ENCODE assay signal across 7 mouse cellular contexts in the genomic region with DNA sequence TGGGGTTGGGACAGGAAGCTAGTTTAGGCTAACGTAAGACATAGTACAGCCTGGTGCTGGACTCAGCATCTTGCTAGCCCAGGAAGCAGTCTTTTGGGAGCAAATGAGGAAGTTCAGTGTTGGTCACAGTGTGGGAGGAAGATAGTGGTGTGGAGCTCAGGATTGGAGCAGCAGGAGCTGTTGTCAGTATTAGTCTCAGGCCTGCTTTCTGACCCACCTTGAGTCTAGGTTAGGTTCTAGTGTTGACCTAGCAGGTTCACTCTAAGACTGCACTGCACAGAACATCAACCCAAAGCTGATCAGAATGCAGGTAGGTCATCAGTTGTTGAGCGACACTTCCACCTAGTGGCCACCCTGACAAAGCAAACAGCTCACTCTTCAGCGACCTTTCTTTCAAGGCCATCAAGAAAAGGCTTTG. TPM values are rescaled to one million over a fixed set of nuclear protein-coding genes. Genes with fewer than 3 reads are reported as not detected.
DNase-seq lines count a peak whose midpoint lies in the region; ATAC-seq and TF ChIP-seq lines count a peak whose summit lies in the region.

No protein-coding gene starts in this region.

- TF ChIP-seq CTCF in CH12.LX (conservative IDR thresholded peaks at IDR 0.05 in 1 of 2, IDR thresholded peaks at IDR 0.05 in 1 of 2; ENCODE audit: low read depth in 2 of 2, low read length in 2 of 2), result peak; percentile 54 to 91

- no peaks in the 10 kb centered on the region for H3K9me3 ChIP-seq in CH12.LX (replicated peaks; ENCODE audit: low read length)
- no peaks in the 10 kb centered on the region for H3K9me3 ChIP-seq in limb, embryonic 13.5 days
- no peaks in the 10 kb centered on the region for H3K9me3 ChIP-seq in midbrain, embryonic 15.5 days

- peaks cover 43 to 70% of the 10 kb centered on the region in 2 experiments for H3K36me3 ChIP-seq in CH12.LX (replicated peaks in 1 of 2; ENCODE audit: control insufficient read depth in 1 of 2, insufficient read depth in 1 of 2, low read length in 1 of 2)
- H3K36me3 ChIP-seq in limb, embryonic 13.5 days, result peaks cover 82% of the 10 kb centered on the region
- H3K36me3 ChIP-seq in midbrain, embryonic 15.5 days (replicated peaks), result peaks cover 38% of the 10 kb centered on the region

- peak; percentile 87 for TF ChIP-seq RAD21 in CH12.LX (IDR thresholded peaks at IDR 0.05; ENCODE audit: low read depth, low read length)

- H3K4me2 ChIP-seq in CH12.LX (ENCODE audit: insufficient read depth, low read depth, poor library complexity, severe bottlenecking), result peak overlapping the region; percentile 82; the same call in 1 of the 2 replicates
- H3K4me2 ChIP-seq in limb, embryonic 13.5 days (replicated peaks), result no peak overlapping the region
- H3K4me2 ChIP-seq in midbrain, embryonic 15.5 days, result no peak overlapping the region

- DNase-seq in CH12.LX (ENCODE audit: extremely low read depth) (peak; percentile 75), R1 (ENCODE audit: low read depth, low spot score) (peak; percentile 81)
- peak; percentile 69 for DNase-seq in heart, postnatal 4 days
- peak; percentile 48 to 68 for DNase-seq in thymus, adult 18-20 months

- peak overlapping the region; percentile 28; the same call in 1 of the 2 replicates for H3K9ac ChIP-seq in CH12.LX (ENCODE audit: insufficient read depth, low read depth)
- no peak overlapping the region for H3K9ac ChIP-seq in limb, embryonic 13.5 days
- H3K9ac ChIP-seq in midbrain, embryonic 15.5 days, result no peak overlapping the region

- H3K27me3 ChIP-seq in CH12.LX (replicated peaks), result no peaks in the 10 kb centered on the region
- no peaks in the 10 kb centered on the region for H3K27me3 ChIP-seq in limb, embryonic 13.5 days
- H3K27me3 ChIP-seq in midbrain, embryonic 15.5 days (replicated peaks), result no peaks in the 10 kb centered on the region

- 53% methylated on average over 3 of the region's 3 CpGs for WGBS in limb, embryonic 13.5 days
- 51% methylated on average over 3 of the region's 3 CpGs for WGBS in midbrain, embryonic 15.5 days

- no peak overlapping the region for H3K4me3 ChIP-seq in CH12.LX (replicated peaks in 1 of 3; ENCODE audit: low read depth in 2 of 3, low read length in 2 of 3, poor library complexity in 1 of 3)
- H3K4me3 ChIP-seq in limb, embryonic 13.5 days, result no peak overlapping the region
- no peak overlapping the region for H3K4me3 ChIP-seq in midbrain, embryonic 15.5 days

- H3K79me2 ChIP-seq in CH12.LX (replicated peaks; ENCODE audit: control insufficient read depth, extremely low read depth, insufficient read depth, poor library complexity, severe bottlenecking), result peaks cover 3% of the 10 kb centered on the region; the same call in 1 of the 2 replicates

- H3K4me1 ChIP-seq in CH12.LX (ENCODE audit: control insufficient read depth in 1 of 2, insufficient read depth in 2 of 2), result peaks cover 13 to 34% of the 10 kb centered on the region in 2 experiments
- H3K4me1 ChIP-seq in limb, embryonic 13.5 days, result no peaks in the 10 kb centered on the region
- no peaks in the 10 kb centered on the region for H3K4me1 ChIP-seq in midbrain, embryonic 15.5 days

- in situ Hi-C loops in CH12.LX (cut with MboI; ENCODE audit: low pct_ligation_motif_present, low pct_unique_long_range_greater_than_20kb, low sequenced_read_pairs), result loop anchor here (5.0 kb wide), 1 partner anchor 83 kb away; no protein-coding TSS in a partner anchor

- dilution Hi-C loops in CH12.LX (cut with MboI; ENCODE audit: extremely low pct_ligation_motif_present, extremely low pct_unique_long_range_greater_than_20kb, low sequenced_read_pairs), result no loop called here

- no peak for TF ChIP-seq EP300 in CH12.LX (IDR thresholded peaks at IDR 0.05; ENCODE audit: low read length)

- no peak; the same call in 1 of the 2 replicates for TF ChIP-seq POLR2A in CH12.LX (IDR thresholded peaks at IDR 0.05; ENCODE audit: low read depth, low read length)

- H3K27ac ChIP-seq in CH12.LX (ENCODE audit: insufficient read depth, low read depth), result peak overlapping the region; percentile 54
- H3K27ac ChIP-seq in limb, embryonic 13.5 days, result no peak overlapping the region
- no peak overlapping the region for H3K27ac ChIP-seq in midbrain, embryonic 15.5 days

- ATAC-seq in common myeloid progenitor, adult 5-6 weeks (replicated peaks; ENCODE audit: low read depth, poor library complexity, severe bottlenecking), result peak; percentile 50
- ATAC-seq in limb, embryonic 13.5 days (ENCODE audit: low FRiP score, low read depth), result peak; percentile 48; the same call in 1 of the 2 replicates
- ATAC-seq in midbrain, embryonic 15.5 days (replicated peaks), result 0 out of 2 replicates have a peak, but pooled peaks have one; percentile 63

TF ChIP-seq in CH12.LX, 34 proteins besides CTCF, POLR2A, EP300 and RAD21:
- TF ChIP-seq TCF12 (IDR thresholded peaks at IDR 0.05; ENCODE audit: low read depth, low read length), result no peak
- TF ChIP-seq POLR2AphosphoS2 (IDR thresholded peaks at IDR 0.05; ENCODE audit: low read depth, low read length), result 0 out of 2 replicates have a peak, but pooled peaks have one; percentile 54
- 0 out of 2 replicates have a peak, but pooled peaks have one; percentile 6 for TF ChIP-seq ZMIZ1 (IDR thresholded peaks at IDR 0.05; ENCODE audit: low read depth, low read length)
- TF ChIP-seq MAFK (IDR thresholded peaks at IDR 0.05; ENCODE audit: insufficient replicate concordance, low read length), result no peak
- no peak for TF ChIP-seq JUN (IDR thresholded peaks at IDR 0.05; ENCODE audit: insufficient read depth, low read depth, low read length)
- no peak for TF ChIP-seq MYC (IDR thresholded peaks at IDR 0.05; ENCODE audit: low read depth, low read length)
- no peak for TF ChIP-seq MEF2A (IDR thresholded peaks at IDR 0.05; ENCODE audit: borderline replicate concordance, low read depth, low read length)
- no peak; the same call in 1 of the 2 replicates for TF ChIP-seq ZC3H11A (IDR thresholded peaks at IDR 0.05; ENCODE audit: low read depth, low read length)
- TF ChIP-seq MAZ (IDR thresholded peaks at IDR 0.05; ENCODE audit: low read depth, low read length), result no peak
- TF ChIP-seq MXI1 (IDR thresholded peaks at IDR 0.05; ENCODE audit: low read depth, low read length), result no peak
- peak; percentile 82 for TF ChIP-seq SMC3 (IDR thresholded peaks at IDR 0.05; ENCODE audit: low read depth, low read length)
- TF ChIP-seq IRF4 (IDR thresholded peaks at IDR 0.05; ENCODE audit: low read depth, low read length), result 0 out of 2 replicates have a peak, but pooled peaks have one; percentile 12
- TF ChIP-seq BHLHE40 (IDR thresholded peaks at IDR 0.05; ENCODE audit: low read depth, low read length), result no peak
- TF ChIP-seq TBP (conservative IDR thresholded peaks at IDR 0.05; ENCODE audit: low read depth, low read length), result no peak
TF ChIP-seq in CH12.LX: peak in this region for 4.

RNA-seq across cellular contexts. Expression of a gene that starts 1.0 kb away (rescaled TPM):
- total RNA-seq in CH12.LX (2012; rRNA removed), result 57.4 and 58.4 TPM in 2 replicates
- 47.0 and 58.7 TPM in 2 replicates for total RNA-seq in CH12.LX (2014; rRNA removed)
- 65.1 and 67.3 TPM in 2 replicates for polyA plus RNA-seq in CH12.LX (2012; ENCODE audit: insufficient read length, low read depth)
- total RNA-seq in common myeloid progenitor, adult 5-6 weeks (2017), result 221 and 234 TPM in 2 replicates
- 1 to 10 TPM; 3.5 to 3.7 TPM for total RNA-seq in heart, postnatal 4 days (2021)
- polyA plus RNA-seq in limb, embryonic 13.5 days (2015; fragmentation: Nextera tagmentation; extraction: Ambion mirVana), result 7.6 and 8.4 TPM in 2 replicates
- 4.8 and 5.2 TPM in 2 replicates for polyA plus RNA-seq in midbrain, embryonic 15.5 days (2015; fragmentation: Nextera tagmentation; extraction: Ambion mirVana)

RNA-seq across cellular contexts. Expression of a gene that starts 19.5 kb away (rescaled TPM):
- total RNA-seq in CH12.LX (2012; rRNA removed) (178 and 246 TPM in 2 replicates), CH12.LX (2014; rRNA removed) (200 and 202 TPM in 2 replicates)
- 314 and 344 TPM in 2 replicates for polyA plus RNA-seq in CH12.LX (2012; ENCODE audit: insufficient read length, low read depth)
- total RNA-seq in common myeloid progenitor, adult 5-6 weeks (2017), result 244 and 257 TPM in 2 replicates
- total RNA-seq in heart, postnatal 4 days (2021), result 100 to 1,000 TPM; 139 to 151 TPM
- polyA plus RNA-seq in limb, embryonic 13.5 days (2015; fragmentation: Nextera tagmentation; extraction: Ambion mirVana), result 241 and 278 TPM in 2 replicates
- 214 and 230 TPM in 2 replicates for polyA plus RNA-seq in midbrain, embryonic 15.5 days (2015; fragmentation: Nextera tagmentation; extraction: Ambion mirVana)

RNA-seq across cellular contexts. Expression of a gene that starts 24.3 kb away (rescaled TPM):
- total RNA-seq in CH12.LX (2012; rRNA removed) (4.1 and 4.7 TPM in 2 replicates), CH12.LX (2014; rRNA removed) (2.8 and 3.4 TPM in 2 replicates)
- polyA plus RNA-seq in CH12.LX (2012; ENCODE audit: insufficient read length, low read depth), result 2.1 and 3.1 TPM in 2 replicates
- 3.2 TPM in 1 of 2 replicates, not detected in the other for total RNA-seq in common myeloid progenitor, adult 5-6 weeks (2017)
- total RNA-seq in heart, postnatal 4 days (2021), result 10 to 100 TPM; 22.6 to 25.7 TPM
- polyA plus RNA-seq in limb, embryonic 13.5 days (2015; fragmentation: Nextera tagmentation; extraction: Ambion mirVana), result 11.9 and 13.6 TPM in 2 replicates
- 18.5 and 19.8 TPM in 2 replicates for polyA plus RNA-seq in midbrain, embryonic 15.5 days (2015; fragmentation: Nextera tagmentation; extraction: Ambion mirVana)

RNA-seq across cellular contexts. Expression of a gene that starts 24.3 kb away (rescaled TPM):
- 24.6 and 26.6 TPM in 2 replicates for total RNA-seq in CH12.LX (2012; rRNA removed)
- total RNA-seq in CH12.LX (2014; rRNA removed), result 9.0 and 11.2 TPM in 2 replicates
- 10.8 and 11.1 TPM in 2 replicates for polyA plus RNA-seq in CH12.LX (2012; ENCODE audit: insufficient read length, low read depth)
- total RNA-seq in common myeloid progenitor, adult 5-6 weeks (2017), result 3.3 and 6.1 TPM in 2 replicates
- total RNA-seq in heart, postnatal 4 days (2021), result 10 to 100 TPM; 27.2 to 29.0 TPM
- 24.0 and 25.8 TPM in 2 replicates for polyA plus RNA-seq in limb, embryonic 13.5 days (2015; fragmentation: Nextera tagmentation; extraction: Ambion mirVana)
- 21.0 and 22.5 TPM in 2 replicates for polyA plus RNA-seq in midbrain, embryonic 15.5 days (2015; fragmentation: Nextera tagmentation; extraction: Ambion mirVana)

RNA-seq across cellular contexts. Expression of a gene that starts 27.9 kb away (rescaled TPM):
- total RNA-seq in CH12.LX (2012; rRNA removed) (9.7 and 11.2 TPM in 2 replicates), CH12.LX (2014; rRNA removed) (6.2 and 7.5 TPM in 2 replicates)
- polyA plus RNA-seq in CH12.LX (2012; ENCODE audit: insufficient read length, low read depth), result 12.7 and 13.9 TPM in 2 replicates
- 5.4 and 7.9 TPM in 2 replicates for total RNA-seq in common myeloid progenitor, adult 5-6 weeks (2017)
- 10 to 100 TPM; 48.7 to 49.2 TPM for total RNA-seq in heart, postnatal 4 days (2021)
- polyA plus RNA-seq in limb, embryonic 13.5 days (2015; fragmentation: Nextera tagmentation; extraction: Ambion mirVana), result 22.2 and 25.9 TPM in 2 replicates
- polyA plus RNA-seq in midbrain, embryonic 15.5 days (2015; fragmentation: Nextera tagmentation; extraction: Ambion mirVana), result 24.1 and 25.6 TPM in 2 replicates

Comparison
In these comparisons a context has a peak if more than half of its experiments do, and no peak if none do; other contexts are left out.
1. RNA of a gene that starts 1.0 kb away (total RNA-seq): 221 to 234 TPM in common myeloid progenitor, adult 5-6 weeks and 47.0 to 58.7 TPM in CH12.LX; 3.5 to 3.7 TPM in heart, postnatal 4 days; every median in the first group is over 10 times any median in the second.
2. Peak in every context shown above with its lines, with median percentiles within 50 percentile points of each other: DNase-seq and ATAC-seq.